Mouse (Mus musculus): Measurements from ENCODE around the gene Iqcc.

The Iqcc gene

DNA sequence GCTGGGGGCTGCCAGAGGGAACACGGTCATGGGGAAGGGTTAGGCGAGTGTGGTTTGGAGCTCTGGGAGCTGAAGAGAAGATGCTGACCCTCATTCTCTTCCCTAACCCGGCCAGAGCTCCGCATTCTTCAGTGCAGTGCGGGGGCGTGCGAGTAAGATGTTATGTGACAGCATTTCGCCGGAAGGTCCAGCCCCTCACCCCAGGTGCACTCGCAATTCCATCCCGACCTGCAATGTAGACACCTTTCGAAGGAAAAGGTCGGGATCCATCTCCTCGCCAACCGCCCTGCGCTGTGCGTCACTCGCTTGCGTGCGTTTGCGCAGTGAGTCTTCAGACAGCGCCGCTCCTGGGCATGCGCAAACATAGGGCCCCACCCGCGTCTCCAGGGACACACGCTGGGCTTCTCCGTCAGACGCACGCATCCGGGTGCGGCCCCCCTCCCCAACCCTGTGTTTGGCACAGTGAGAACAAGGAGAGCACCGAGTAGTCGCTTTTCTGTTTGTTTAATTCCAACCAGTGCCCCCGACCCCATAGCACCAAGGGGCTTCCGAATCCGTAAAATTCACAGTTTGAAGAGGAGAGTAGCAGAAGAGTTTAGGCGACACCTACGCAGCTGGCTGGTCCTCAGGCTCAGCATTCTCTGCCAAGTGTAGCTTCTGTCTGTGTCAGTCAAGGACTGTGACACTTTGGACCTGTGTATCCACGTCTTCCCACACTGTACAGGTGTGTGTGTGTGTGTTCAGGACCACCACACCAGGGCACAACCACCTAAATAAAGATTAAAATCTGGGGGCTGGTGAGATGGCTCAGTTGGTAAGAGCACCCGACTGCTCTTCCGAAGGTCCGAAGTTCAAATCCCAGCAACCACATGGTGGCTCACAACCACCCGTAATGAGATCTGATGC is at the start of gene Iqcc:
TSS of gene Iqcc (minus strand) at position 314 of the 906 bp plus-strand sequence.
- DNase-seq, result peak; percentile 97 to 98

DNA sequence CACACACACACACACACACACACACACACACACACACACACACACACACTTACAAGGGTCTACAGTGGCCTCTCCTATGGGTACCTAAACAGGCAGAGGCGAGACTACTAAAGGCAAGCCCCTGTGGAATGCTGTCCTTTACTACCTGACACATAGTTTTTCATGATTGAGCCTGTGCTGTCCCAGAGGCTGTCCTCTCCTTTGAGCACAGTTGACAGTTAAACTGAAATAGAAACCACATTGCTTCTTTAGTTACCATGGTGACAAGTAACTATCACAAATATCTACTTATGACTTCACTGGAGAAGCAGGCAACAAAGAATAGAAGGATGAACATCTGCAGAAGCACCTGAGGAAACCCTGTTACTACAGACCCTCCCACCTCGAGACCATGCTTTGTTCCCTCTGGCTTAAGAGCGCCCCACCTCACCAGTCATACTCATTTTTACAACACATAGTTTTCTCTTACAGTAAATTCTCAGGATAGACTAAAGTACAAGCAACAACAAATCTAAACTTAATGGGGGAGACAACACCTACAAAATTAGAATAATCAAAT is 43.4 kb upstream of the Iqcc start:
- no peak for DNase-seq

DNA sequence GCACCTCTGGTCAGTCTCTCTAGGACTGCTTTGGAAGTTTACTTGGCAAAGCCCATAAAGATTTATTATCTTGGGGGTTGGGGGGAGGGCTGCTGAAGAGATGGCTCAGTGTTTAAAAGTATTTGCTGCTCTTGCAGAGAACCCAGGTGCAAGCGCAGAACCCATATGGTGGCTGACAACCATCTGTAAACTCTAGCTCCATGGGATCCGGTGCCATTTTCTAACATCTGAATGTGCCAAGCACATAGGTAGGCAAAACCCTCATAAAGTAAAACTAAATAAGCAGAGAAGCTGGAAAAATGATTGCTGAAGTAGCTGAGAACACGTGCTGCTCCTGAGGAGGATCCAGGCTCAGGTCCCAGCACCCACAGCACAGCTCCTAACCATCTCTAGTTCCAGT is 42.7 kb upstream of the Iqcc start:
- DNase-seq, result no peak

DNA sequence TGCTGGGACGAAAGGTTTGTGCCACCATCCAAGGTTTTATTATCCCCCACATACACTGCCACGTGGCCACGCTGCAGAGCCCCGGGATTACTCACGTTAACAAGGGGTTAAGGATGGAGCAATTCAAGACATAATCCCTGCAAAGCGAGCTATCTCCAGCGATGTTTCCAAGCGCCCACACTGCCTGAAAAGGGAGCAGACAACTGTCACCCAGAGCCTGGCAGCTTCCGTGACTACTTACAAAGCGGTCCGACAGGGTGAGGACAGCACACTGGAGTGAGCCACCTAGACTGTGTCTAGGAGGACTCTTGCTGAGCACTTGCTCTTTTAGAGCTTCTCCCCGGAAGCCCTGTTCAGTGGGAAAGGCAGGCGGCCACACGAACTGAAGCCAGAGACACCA is 35.9 kb upstream of the Iqcc start:
- no peak for DNase-seq

DNA sequence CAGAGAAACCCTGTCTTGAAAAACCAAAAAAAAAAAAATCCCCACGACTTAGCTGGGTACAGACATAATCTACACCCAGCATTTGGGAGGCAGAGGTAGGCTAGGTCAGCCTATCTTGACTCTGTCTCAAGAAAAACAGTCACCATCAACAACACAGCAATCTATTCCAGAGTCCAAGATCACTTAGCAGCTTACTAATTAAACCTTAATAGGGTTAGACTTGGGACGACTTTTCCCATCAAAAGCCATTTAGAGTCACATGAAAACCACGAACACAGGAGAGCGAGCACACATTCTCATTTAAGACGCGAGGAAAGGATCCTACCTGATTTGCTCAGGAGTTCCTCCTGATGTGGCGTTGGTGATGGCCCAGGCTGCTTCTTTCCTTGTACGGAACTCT is 31.5 kb upstream of the Iqcc start:
- DNase-seq, result no peak

DNA sequence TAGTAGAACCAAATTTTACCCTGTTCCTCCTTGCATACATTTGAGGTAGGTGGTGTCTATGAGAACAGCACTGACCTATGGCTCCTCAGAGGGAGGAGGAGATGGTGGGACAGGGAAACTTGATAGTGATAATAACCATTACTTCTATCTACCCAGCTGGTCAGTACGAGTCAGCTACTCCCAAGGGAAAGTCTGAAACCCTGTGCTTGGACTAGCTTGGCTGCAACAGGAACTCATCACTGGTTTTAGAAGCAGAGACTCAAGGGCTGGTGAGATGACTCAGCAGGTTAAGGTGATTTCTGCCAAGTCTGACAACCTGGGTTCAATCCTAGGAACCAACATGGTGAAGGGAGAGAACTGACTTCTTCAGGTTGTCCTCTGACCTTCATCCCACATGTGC is 29.8 kb upstream of the Iqcc start:
- no peak for DNase-seq

DNA sequence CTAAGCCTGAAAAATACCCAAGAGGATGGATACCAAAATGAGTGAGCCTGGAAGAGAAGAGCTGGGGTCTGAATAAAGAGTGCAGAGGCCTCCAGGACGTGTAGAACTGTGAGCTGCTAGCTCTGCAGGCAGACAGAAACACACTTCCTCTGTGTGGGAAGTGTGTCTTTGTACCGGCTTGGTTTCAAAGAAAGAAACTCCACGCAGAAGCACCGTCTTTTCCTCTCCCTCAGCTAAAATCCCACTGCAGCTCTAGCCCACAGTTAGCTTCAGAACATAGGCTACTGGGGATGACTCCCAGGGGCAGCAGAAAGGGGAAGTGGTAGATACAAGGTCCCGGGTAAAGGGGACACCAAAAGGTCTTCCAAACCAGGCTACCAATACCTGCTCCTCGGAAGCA is 26.3 kb upstream of the Iqcc start:
- no peak for DNase-seq

DNA sequence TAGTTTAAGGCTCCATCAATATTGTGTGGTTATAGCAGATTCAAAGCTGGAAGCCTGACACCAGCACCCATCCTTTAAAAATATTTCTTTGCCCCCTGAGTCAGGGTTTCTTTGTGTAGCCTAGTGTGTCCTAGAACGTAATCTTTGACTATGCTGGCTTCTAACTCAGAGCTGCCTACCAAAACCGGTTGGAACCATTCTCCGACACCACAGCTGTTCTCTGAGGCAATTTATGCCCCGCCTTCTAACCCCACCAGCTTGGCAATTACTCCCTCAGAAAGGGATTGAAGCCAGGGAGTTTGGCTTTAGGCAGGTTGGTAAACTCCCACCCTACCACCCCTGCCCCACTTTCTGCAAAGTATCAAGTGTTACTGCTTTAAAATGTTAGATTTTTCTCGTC is 22.9 kb upstream of the Iqcc start:
- peak; percentile 62 to 63 for DNase-seq

DNA sequence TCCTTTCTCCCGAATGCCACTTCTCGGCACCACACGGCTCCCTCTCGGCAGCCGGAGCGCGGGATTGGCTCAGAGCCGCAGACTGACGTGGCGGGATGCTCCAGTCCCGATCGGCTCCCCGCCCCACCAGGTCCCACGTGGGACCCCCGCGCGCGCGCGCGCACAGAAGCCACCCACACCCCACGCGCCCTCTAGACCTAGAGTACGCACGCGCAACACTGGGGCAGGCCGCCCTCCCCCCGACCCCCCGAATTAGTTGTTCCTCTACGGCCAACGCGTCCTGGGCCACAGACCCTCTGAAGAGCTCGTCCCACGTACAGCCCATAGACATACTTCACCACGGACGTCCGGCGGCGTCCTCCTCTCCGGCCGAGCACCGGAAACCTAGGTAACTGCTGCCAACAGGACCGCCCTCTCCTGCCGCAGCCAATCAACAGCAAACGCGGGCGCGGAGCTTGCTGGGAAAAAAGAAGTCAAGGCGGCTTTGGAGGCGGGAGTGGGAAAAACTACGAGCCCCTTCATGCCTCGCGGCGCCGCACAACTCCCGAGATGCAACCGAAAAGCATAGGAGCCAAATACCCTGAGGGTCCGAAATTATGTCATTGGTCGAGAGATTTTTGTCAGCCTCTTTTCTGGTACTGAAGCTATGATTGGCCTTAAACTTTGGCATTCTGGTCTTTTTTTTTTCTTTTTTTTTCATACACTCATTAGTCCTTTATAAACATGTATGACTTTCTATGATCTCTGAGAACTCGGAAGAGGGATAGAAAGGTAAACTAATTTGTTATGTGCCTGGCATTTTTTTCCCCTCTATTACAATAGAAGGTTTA is 22.0 kb upstream of the Iqcc start, which contains the start of gene Txlna:
TSS of gene Txlna (minus strand) at position 428 of the 830 bp plus-strand sequence.
- peak; percentile 99 for DNase-seq

DNA sequence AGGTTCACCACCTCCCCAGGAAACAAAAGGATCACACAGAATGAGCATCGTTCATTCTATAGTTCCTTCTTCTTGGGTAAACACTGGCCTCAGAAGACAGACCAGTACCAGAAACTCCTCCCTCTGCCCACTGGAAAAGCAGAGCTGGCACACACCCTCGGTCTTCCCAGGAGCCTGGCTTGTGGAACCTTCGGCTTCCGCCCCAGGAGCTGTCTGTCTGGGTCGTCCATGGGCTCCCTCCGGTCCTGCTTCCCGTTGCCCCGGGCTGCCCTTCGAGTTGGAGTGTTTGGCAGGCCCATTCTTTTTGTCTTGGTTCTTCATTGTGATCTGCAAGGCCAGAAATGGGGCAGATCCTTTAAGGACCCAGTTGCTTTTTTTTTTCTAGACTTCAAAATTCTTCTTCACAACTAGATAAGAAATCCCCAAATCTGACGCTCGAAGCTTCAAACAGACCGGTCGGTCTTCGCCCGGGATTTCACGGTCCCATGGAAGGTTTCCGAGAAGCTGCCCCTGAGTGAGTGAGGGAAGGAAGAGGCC is 21.3 kb upstream of the Iqcc start:
- DNase-seq, result peak; percentile 78 to 79

DNA sequence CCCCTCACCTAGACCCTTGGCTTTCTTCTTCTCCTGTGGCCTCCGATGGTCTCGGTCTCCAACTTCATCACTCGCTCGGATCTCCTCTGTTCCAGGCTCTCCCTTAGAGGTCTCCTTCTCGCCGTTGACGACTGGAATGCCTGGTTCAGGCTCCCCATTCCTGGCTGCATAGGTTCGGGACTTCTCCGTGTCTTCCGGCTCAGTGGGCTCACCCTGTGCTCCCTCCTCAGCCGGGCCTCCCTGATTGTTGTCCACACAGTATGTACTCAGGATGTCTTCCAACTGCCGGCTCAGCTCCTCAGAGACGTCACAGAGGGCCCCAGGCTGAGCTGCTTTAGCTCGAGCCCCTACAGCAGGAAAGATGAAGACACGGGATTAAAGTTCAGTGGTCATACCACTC is 20.3 kb upstream of the Iqcc start:
- DNase-seq, result no peak

DNA sequence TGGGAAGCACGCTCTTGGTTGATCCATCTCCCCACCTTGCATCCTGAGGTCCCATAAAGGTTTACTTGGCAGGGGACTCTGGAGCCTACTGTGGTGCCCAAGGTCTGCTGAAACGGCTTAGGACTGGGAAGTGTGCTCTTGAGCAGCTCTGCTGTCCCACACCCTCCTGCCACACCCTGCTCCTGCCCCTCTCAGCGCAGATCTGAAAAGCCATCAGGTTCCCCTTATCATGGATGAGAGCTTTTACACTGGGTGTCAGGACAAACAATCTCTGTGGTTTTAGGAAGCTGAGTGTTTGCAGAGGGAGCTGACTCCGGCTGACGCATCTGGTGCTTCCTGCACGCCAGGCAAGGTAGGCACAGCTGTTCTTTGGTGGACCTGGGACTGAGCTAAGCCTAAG is 15.0 kb upstream of the Iqcc start:
- DNase-seq, result no peak

DNA sequence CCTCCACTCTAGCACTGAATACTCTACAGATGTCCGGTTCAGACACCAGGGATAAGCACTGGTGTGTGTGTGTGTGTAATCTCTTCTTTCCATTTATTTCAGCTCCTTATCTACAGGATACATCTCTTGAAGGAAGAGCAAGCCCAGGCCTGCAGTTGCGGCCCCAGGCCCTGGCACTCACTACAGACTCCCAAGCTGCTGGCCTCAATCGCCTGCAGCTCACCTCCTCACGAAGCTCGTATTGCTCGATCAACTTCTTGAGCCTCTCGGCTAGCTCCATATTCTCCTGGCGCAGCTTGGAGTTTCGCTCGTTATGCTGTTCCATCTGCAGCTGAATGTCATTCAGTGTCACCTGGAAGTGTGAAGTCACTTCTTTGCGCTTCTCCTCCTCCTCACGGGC is 13.0 kb upstream of the Iqcc start:
- DNase-seq, result no peak

DNA sequence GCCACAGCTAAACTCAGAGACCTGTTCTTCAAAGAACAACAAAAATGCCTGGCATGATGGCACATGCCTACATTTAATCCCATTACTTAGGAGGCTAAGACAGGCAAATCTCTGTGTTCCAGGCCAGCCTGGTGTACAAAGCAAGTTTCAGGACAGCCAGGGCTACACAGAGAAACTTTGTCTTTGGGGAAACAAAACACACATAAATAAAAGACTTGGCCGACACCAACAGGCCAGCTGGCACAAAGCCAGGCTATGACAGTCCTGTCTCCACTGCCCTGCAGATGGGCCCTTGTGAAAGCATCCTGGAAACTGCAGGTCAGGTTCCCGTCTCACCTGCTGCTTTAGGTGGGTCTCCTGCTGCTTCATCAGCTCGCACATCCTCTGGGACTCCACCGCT is 12.0 kb upstream of the Iqcc start:
- DNase-seq, result peak; percentile 62 to 63

DNA sequence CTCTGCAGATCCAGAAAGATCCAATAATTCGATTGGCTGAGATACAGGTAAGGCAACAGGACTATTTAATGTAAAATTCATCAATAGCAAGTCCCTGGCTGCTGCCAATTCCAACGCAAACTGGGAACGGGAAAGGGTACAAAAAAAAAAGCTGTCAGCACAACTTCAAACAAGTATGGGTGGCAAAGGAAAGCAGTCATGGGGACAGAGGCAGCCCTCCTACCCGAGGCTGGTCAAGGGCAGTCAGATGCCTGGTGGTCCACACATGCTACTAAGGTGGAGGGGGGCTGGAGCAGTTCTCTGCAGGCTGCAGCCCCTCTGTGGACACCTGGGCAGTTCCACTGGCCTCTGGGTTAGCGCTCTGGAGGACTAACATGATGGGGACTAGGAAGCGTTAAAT is 7.1 kb upstream of the Iqcc start:
- no peak for DNase-seq

DNA sequence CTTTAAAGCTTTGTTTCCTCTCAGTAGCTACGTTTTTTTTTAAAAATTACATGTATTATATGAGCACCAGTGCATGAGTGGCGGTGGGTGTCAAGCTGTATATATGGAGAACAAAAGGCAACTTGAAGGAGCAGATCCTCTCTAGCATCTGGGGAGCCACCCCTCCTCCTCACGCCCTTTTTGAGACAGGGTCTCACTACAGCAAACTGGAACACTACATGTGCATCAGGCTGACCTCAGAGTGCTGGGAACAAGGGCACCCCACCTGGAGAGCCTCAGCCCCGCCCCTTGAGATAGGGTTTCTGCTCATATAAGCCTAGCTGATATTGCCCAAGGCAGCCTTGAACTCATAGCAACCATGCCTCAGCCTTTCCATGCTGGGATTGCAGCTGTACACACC is 6.6 kb upstream of the Iqcc start:
- no peak for DNase-seq

DNA sequence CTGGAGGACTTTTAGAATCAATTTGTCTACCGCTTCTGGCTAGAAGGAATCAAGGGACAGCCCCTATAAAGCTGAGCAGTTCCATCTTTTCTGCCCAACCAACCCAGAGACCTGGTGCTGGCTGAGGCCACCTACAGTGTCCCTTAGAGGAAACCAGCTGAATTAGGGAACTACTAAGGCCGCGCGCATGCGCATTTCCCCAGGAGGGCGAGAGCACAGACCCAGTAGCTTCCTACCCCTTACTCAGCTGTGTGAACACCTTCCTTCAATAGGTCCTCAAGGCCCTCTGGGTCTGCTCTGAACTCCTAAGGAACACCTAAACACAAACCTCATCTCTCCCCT is 6.1 kb upstream of the Iqcc start:
- peak; percentile 66 to 70 for DNase-seq

DNA sequence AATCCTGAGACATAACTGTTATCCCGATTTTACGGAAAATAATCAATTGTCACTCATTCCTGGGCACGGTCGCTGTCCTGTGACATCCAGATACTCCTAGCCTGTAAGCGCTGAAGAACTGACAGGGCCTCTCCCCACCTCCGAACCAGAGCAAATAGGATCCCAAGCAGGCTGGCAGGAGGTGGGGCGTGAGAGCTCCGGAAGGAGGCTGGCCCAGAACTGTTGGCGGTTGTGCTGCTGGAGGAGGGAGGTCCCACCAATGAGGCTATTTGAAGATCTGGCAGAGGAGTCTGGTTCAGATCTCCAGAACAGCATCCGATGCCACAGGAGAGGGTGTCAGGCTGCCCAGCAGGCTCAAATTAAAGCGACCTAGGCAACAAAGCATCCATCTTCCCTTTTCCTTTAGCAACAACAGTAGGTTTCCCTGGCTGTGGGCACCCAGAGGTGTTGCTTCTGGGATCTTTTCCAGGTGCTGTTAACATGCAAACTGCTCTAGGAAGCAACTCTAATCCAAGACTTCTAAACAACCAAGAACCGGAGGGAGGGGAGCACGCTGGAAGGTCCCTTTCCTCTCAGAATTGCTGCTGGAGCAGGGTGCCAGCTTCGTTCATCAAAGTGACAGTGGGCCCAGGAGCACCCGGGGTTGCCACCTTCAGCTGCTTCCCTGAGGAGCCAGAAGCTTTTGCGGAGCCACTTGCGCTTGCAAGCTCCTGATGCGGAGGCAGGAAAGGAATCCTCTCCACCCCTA is 5.6 kb upstream of the Iqcc start:
- DNase-seq, result peak; percentile 88 to 93

DNA sequence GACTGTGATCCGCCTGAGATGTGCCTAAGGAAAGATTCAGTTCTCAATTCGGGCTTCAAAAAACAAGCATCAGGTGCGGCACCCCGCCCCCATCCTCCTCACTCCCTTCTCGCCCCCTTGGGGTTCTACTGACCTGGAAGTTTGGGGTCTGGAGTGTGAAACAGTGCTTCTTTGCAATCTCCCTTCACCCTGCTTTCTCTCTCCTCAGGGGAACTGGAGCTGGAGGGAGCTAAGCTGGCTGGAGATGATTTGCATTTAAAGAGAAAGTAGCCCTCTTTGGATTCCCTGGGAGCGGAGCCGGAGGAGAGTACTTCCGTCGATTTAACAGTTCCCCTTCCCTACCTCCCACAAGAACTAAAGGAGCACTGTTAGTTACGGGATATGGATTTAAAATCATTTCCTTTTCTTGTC is 4.8 kb upstream of the Iqcc start, which contains the start of gene Ccdc28b:
TSS of gene Ccdc28b (minus strand) at position 267 of the 411 bp plus-strand sequence.
- peak; percentile 65 to 76 for DNase-seq

DNA sequence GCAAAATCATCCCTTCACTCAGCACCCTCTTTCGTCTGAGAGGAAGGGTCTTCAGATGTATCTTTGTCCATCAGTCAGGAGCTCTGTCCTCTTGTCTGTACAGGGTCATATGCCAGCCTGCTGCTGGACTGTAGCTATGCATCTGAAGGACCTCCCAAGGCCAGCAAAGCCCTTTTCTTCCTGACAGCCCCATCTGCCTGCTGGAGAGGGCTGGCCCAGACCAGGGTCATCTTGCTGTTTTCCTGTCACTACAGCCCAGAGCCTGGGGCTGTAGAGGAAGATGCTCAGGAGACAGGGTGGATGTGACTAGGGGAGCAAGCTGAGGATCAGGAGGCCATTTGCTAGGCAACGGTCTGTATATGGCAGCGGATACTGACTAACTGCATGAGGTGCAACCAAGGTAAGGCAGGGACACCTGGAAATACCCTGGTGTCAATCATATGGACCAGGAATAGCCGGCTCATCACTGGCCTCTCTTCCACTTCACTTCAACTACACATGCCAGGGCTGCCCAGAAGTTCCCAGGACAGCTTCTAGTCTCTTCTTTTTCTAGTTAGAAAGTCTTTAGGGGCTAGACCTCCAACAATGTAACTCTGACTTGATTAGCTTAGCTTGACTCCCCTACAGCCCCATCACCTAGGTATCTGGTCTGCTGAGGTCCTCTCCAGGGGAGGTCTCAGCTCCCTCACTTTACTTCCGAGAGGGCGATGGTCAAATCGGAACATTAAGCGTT is 4.1 kb upstream of the Iqcc start:
- DNase-seq, result peak; percentile 41 to 55

DNA sequence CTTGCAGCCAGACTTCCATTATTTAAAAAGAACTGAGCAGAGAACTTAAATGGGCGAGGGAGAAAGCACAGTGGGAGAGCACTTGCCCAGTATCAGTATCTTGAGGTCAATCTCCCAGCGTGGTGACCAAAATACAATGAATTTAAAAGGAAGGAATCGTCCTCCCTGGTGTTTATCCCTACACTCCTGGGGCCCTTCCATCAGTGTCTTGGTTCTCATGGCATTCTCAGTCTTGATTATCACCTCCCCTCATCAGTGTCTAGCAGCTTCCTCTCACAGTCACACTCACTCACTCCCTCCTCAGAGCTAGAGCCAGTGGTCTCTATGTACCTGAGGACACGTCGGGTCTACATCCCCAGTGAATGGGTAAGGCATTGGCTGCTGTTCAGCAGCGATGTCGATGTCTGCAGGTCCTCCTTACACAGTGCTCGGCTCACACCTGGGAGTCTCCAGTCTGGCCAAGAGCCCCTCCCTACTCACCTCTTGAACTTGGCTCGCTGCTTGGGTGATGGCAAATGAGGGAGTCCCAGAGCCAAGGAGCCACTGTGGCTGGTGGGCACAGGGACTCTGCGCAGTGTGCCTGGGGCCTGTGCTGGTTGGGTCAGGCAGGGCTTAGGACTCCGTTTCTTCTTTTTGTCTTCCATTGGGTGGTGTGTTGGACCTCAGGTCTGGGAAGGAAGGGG is 3.4 kb upstream of the Iqcc start:
- peak; percentile 45 to 51 for DNase-seq

All from cerebellum, postnatal 10 days (tissue).